Mouse (Mus musculus): ENCODE results near the gene Gm10192.
"Not testable (repeated sequence)": the region's sequence is repeated elsewhere in the genome, so short reads cannot be mapped to it uniquely, and the experiment has no call there.

Gm10192 gene

GRCm38 (mm10) chr4:97183066-97183465, at the start of gene Gm10192:
Gm10192 (minus strand) TSS chr4:97183166.
- not testable (repeated sequence) for DNase-seq (ENCODE audit: low spot score in 2 of 2)

- no peak for DNase-seq (ENCODE audit: low spot score in 2 of 2)
Measured at GRCm38 (mm10) chr4:97230411-97231104, 47.6 kb upstream of the Gm10192 start.

DNA sequence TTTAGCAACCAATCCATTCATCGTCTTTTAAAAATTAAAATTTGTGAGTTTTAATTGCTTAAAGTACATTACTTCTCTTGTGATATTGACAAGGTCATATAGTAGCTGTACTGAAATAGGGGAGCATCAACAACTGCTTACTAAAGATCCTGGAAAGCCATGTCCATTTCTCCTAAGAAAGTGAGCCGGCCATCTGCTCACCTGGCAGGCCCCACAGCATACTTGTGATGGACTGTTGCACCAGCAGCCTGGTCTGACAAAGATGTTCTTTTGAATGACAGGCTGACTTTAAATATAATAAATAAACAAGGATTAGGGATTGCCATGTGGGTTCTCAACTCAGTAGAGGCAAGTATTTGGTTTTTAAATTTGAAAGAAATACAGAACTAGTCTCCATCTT, 36.7 kb upstream of the Gm10192 start:
- DNase-seq (ENCODE audit: low spot score in 2 of 2), result no peak

GRCm38 (mm10) chr4:97217906-97218305, 34.9 kb upstream of the Gm10192 start:
- no peak for DNase-seq (ENCODE audit: low spot score in 2 of 2)

GRCm38 (mm10) chr4:97212514-97212913, 29.5 kb upstream of the Gm10192 start:
- DNase-seq (ENCODE audit: low spot score in 2 of 2), result no peak

- DNase-seq (ENCODE audit: low spot score in 2 of 2), result not testable (repeated sequence)
Measured at GRCm38 (mm10) chr4:97202986-97203385, 20.0 kb upstream of the Gm10192 start.

- DNase-seq (ENCODE audit: low spot score in 2 of 2), result peak in 1 of 2 experiments; percentile 8
Measured at GRCm38 (mm10) chr4:97193176-97193575, 10.2 kb upstream of the Gm10192 start.

GRCm38 (mm10) chr4:97192601-97193000, 9.6 kb upstream of the Gm10192 start:
- DNase-seq (ENCODE audit: low spot score in 2 of 2), result no peak

DNA sequence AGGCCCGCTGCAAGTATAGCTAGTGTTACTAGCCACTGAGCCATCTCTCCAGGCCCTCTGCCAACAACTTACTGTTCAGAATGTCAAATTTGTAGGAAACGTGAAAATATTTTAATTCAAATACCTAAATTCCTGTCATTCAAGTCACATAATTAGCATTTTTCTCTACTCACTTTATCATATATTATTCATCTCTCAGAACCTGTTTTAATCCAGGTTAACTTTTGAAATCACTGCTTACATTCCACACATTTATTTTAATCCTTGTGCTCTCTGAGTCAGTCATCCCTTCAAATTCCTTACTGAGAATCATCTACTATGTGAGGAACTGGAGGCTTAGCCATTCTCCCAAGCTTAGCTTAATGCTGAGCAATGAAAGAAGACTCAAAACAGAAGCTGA, 2.6 kb downstream of the Gm10192 start:
- DNase-seq (ENCODE audit: low spot score in 2 of 2), result no peak

DNA sequence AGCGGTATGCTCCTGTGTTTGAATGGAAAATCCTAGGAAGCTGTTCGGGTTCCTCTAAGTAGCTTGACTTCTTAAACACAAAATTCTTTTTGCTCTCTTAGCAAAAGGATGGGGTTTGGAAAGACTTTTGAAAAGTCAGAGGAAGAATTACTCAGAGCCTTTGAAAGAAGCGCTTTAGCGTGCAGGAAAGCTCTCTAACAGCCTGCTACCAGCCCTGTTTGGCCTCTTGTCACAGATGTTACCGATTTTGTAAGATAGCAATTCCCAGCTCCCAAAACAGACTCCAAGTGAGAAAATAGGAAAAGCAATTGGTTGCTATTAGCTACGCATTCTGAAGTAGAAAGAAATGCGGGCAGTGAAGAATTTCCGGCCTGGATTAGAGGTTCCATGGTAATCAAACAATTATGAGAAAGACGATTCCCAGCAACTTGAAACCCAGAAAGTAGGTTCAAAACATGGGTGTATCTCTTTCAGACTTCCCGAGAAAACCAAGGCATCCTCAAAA, 26.1 kb downstream of the Gm10192 start:
- DNase-seq (ENCODE audit: low spot score in 2 of 2), result no peak

GRCm38 (mm10) chr4:97156084-97156483, 26.9 kb downstream of the Gm10192 start:
- no peak for DNase-seq (ENCODE audit: low spot score in 2 of 2)

GRCm38 (mm10) chr4:97153554-97153953, 29.4 kb downstream of the Gm10192 start:
- no peak for DNase-seq (ENCODE audit: low spot score in 2 of 2)

DNA sequence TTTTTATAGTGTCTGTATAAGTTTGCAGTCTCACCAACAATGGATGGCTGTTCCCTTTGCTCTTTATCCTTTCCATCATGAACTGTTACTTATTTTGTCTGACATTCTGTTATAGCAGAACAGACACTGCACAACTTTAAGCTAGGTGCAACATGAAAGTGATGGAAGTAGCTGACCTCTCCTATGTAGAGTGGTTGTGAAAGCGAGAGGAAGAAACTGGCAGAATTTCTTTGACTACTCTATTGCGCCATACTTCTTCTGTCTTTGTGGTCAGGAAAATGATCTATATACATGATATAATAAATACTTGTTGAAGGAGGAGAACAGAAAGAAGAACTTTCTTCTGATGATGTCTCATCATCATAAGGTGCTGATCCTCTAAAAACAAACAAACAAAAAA, 40.5 kb downstream of the Gm10192 start:
- DNase-seq (ENCODE audit: low spot score in 2 of 2), result no peak
